Mouse (Mus musculus) olfactory bulb, adult 2 months (tissue): ENCODE data around the gene Kcnn3. TPM values are rescaled to one million over a fixed set of nuclear protein-coding genes. Genes with fewer than 3 reads are reported as not detected.

Experiments
- H3K27ac ChIP-seq: fragments of 200-500 bp; 2 replicates; pipeline ENCODE4 v1.5.1; 2012; ENCODE audit warnings: low read depth, low read length; ENCODE audit not compliant: insufficient read depth
- H3K4me1 ChIP-seq: fragments of 200-500 bp; 2 replicates; pipeline ENCODE4 v1.6.1; 2012; ENCODE audit warnings: low read length; ENCODE audit not compliant: control insufficient read depth, insufficient read depth
- H3K4me3 ChIP-seq: fragments of 200-500 bp; 2 replicates; pipeline ENCODE4 v1.5.1; 2012; ENCODE audit warnings: mild to moderate bottlenecking, low read depth, low read length, moderate library complexity; ENCODE audit not compliant: insufficient read depth
- CTCF ChIP-seq: fragments of 200-500 bp; IDR thresholded peaks from 2 replicates; pipeline ENCODE4 v1.5.1; 2012; ENCODE audit warnings: low read depth, mild to moderate bottlenecking, low read length, moderate library complexity; ENCODE audit not compliant: insufficient read depth
- POLR2A ChIP-seq: fragments of 200-500 bp; IDR thresholded peaks from 2 replicates; pipeline ENCODE4 v1.6.1; 2012; ENCODE audit warnings: mild to moderate bottlenecking, low read depth, low read length, moderate library complexity; ENCODE audit not compliant: insufficient read depth
- WGBS: fragments of 180-500 bp; shearing (Covaris S2); methylation state at CpG from one replicate; pipeline ENCODE4 v1.1.7; 2018; 5-methylcytosine and 5-hydroxymethylcytosine counted together
- polyA plus RNA-seq: library from polyadenylated mRNA; stranded (reverse); fragments of >200 nt; gene quantifications from 2 replicates; pipeline ENCODE4 v1.2.4, GENCODE M21; 2012; ENCODE audit warnings: low replicate concordance; ENCODE audit not compliant: missing spikeins, insufficient read depth, insufficient read length

The Kcnn3 gene
- polyA plus RNA-seq: not detected in 2 replicates

GRCm38 (mm10) chr3:89519894-89520293 lies at the start of gene Kcnn3:
TSS of gene Kcnn3 (plus strand) at chr3:89520164.
- under 1% methylated on average over 15 of the region's 15 CpGs for WGBS
- Histone ChIP-seq H3K27ac (0 out of 2 replicates have a peak within 1 kb of the TSS, but pooled peaks have one; percentile 16), H3K4me1 (peaks cover 35% of the 10 kb centered on the region), H3K4me3 (peak within 1 kb of the TSS; percentile 50)
- TF ChIP-seq CTCF (no peak), POLR2A (peak; percentile 64)

GRCm38 (mm10) chr3:89472280-89472679 lies 47.7 kb upstream of the Kcnn3 start:
- WGBS: 83% methylated on average over 7 of the region's 7 CpGs
- Histone ChIP-seq H3K27ac (no peak overlapping the region), H3K4me1 (no peaks in the 10 kb centered on the region), H3K4me3 (no peak overlapping the region)
- no peak for TF ChIP-seq POLR2A
- no peak for TF ChIP-seq CTCF

DNA sequence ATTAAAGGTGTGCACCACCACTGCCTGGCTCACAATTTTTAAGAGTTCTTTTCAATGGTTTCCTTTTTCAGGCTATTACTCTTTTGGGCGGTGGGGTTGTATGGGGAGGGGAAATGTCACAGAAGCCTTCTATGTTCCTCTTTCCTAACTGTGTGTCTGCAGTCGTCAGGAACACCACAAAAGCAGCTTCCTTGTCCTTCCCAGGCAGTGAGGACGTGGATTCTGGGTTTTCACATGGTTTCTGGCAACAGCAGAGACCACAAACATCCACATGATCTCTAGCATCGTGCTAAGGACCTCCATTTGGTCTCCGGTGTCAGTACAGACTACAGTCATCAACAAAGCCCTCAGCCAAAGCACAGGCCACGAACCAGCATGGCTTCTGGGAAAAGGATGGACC lies 46.1 kb upstream of the Kcnn3 start:
- H3K4me1 ChIP-seq: no peaks in the 10 kb centered on the region
- TF ChIP-seq CTCF (no peak), POLR2A (no peak)
- WGBS: 84% methylated on average over 6 of the region's 6 CpGs
- no peak overlapping the region for H3K27ac ChIP-seq
- H3K4me3 ChIP-seq: no peak overlapping the region

DNA sequence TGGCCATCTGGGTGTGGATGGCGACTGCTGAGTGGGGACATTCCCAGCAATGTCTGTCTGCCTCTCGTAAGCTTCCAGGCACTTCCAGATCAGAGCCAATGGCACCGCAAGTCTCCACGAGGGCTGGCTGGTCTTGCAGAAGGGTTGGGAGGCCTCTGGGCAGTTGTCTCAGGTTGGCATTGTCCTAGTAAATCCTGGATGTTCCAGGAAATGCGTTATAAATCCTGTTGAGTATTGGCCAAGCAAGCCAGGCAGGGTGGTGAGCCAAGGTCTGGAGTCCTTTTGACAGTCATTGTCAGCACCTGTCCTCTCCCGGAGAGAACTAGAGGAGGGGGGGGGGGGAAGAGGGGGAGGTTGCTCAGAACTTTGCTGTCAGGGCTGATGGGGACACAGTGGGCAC lies 40.9 kb upstream of the Kcnn3 start:
- 79% methylated on average over 6 of the region's 6 CpGs for WGBS
- no peak for TF ChIP-seq POLR2A
- no peak for TF ChIP-seq CTCF
- Histone ChIP-seq H3K4me3 (no peak overlapping the region), H3K27ac (no peak overlapping the region), H3K4me1 (no peaks in the 10 kb centered on the region)

GRCm38 (mm10) chr3:89481488-89481887 lies 38.5 kb upstream of the Kcnn3 start:
- 48% methylated on average over 2 of the region's 2 CpGs for WGBS
- H3K4me1 ChIP-seq: peaks cover 5% of the 10 kb centered on the region; the same call in 1 of the 2 replicates
- no peak overlapping the region for H3K4me3 ChIP-seq
- TF ChIP-seq POLR2A: no peak
- no peak for TF ChIP-seq CTCF
- no peak overlapping the region for H3K27ac ChIP-seq

DNA sequence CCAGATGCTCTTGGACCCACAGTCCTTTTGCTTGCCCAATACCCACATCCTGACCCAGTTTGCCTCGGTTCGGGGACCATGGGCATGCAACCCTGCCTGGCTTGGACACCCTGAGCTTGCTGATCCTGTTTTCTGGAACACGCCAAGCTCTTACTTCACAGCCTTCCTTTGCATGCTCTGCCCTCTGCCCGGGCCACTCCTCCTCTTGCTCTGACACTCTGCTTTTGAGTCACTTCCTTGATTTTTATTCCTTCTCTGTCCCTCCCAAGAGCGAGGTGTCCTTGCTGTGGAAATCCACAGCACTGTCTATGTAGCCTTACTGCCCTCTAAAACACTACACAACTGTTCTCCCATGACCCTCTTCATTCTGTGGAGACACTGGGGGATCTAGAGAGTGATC lies 37.7 kb upstream of the Kcnn3 start:
- Histone ChIP-seq H3K4me1 (peaks cover 5% of the 10 kb centered on the region; the same call in 1 of the 2 replicates), H3K27ac (no peak overlapping the region), H3K4me3 (no peak overlapping the region)
- 87% methylated on average over 5 of the region's 5 CpGs for WGBS
- TF ChIP-seq POLR2A: no peak
- no peak for TF ChIP-seq CTCF

- WGBS: 20% methylated on average over 24 of the region's 24 CpGs
- TF ChIP-seq POLR2A: no peak
- peak; percentile 95 for TF ChIP-seq CTCF
- Histone ChIP-seq H3K4me1 (peaks cover 13% of the 10 kb centered on the region; the same call in 1 of the 2 replicates), H3K27ac (no peak overlapping the region), H3K4me3 (no peak overlapping the region)
Observed at GRCm38 (mm10) chr3:89484766-89485524, 35.0 kb upstream of the Kcnn3 start.

GRCm38 (mm10) chr3:89486111-89486510 lies 33.9 kb upstream of the Kcnn3 start:
- Histone ChIP-seq H3K4me3 (no peak overlapping the region), H3K27ac (no peak overlapping the region), H3K4me1 (peaks cover 13% of the 10 kb centered on the region; the same call in 1 of the 2 replicates)
- 36% methylated on average over 8 of the region's 8 CpGs for WGBS
- TF ChIP-seq POLR2A: no peak
- no peak for TF ChIP-seq CTCF

DNA sequence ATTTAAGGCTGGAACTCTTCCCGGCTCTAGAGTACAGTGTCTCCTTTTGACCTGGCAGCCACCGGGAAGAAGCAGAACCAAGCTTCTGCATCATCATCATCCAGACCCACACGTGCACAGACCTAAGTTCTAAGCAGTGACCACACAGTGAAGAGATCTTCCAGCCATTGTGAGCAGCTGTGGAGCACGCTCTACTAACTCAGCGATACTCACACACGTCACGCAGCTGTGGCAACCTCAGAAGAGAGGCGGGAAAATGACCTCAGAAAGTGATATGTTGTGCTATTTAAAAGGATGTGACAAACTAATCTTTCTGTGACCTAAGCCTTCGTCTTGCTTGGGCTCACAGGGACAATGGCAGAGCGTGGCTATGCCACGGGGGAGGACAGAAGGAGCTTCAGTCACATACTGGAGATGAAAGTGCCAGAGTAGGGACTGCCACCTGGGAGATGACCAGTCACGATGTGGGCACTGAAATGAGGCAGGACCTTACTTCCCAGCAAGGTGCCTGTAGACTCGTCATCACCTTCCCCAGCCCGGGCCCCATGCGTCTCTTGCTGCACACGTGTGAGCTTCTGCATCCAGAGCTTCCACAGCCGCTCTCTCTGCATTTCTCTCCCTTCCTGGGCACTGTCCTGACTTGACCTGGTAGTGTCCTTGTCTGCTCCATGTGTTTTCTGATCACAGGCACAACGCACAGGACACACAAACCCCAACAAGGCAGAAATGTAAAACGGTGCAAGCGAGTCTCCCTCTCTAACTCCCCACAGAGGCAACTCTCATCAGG lies 32.9 kb upstream of the Kcnn3 start:
- H3K4me1 ChIP-seq: peaks cover 13% of the 10 kb centered on the region; the same call in 1 of the 2 replicates
- H3K27ac ChIP-seq: no peak overlapping the region
- no peak for TF ChIP-seq POLR2A
- no peak for TF ChIP-seq CTCF
- WGBS: 65% methylated on average over 20 of the region's 20 CpGs
- no peak overlapping the region for H3K4me3 ChIP-seq
